In the genomic region with DNA sequence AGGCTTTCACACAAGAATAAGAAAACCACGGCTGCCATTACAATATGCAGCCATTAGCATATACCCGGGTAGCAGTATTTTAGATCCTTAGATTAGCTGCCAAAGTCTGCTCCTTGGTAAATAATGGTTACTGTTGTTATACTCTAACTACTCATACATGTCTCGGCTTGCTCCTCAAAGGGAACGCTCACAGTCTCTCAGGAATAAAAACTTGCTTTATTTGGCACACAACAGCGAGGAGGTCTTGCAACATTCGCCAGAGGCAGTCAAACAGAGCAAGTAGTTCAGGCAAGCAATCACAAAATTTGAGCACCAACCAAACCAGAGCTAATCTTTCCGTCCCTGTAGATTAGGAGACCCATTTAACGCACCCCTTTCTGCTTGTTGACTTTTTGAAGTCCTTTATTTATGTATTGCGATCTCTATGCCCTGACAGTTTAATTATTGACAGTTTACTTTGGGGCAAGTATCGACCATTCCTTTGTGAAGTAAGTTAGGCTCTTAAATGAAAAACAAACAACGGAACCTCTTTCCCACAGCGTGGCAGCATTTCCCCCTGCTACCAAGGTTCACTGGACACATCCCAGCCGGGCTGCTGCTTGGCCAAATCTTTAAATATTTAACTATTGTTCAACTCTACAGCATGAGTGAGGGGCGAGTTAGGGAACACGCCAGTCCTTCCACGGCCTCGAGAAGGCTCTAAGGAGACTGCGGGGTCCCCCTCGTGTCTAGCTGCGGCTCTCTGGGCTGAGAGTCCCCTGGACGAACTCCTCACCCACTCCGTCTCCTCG, we compare ENCODE assay signal across 8 mouse cellular contexts. TPM values are rescaled to one million over a fixed set of nuclear protein-coding genes. Genes with fewer than 3 reads are reported as not detected.
DNase-seq lines count a peak whose midpoint lies in the region; ATAC-seq and TF ChIP-seq lines count a peak whose summit lies in the region.

No protein-coding gene starts in this region.

- peak; percentile 64 for ATAC-seq in forebrain, embryonic 16.5 days
- ATAC-seq in midbrain, postnatal 0 days (ENCODE audit: low FRiP score): peak; percentile 73; the same call in 1 of the 2 replicates

- peak; percentile 20 to 22 for DNase-seq in left cerebral cortex, postnatal 25 days (ENCODE audit: low spot score in 2 of 2)
- DNase-seq in left cerebral cortex, adult 11 months (ENCODE audit: low spot score): no peak
- peak; percentile 64 for DNase-seq in brain, adult 2 months (ENCODE audit: low read depth, low spot score)
- peak; percentile 47 for DNase-seq in induced T-regulatory cell, adult 2 months (ENCODE audit: low read depth)
- peak; percentile 96 for DNase-seq in liver, adult 2 months (ENCODE audit: extremely low read depth, low read depth, low spot score)
- DNase-seq in midbrain, postnatal 0 days (ENCODE audit: low spot score): peak; percentile 61
- DNase-seq in ovary, postnatal 10 days (ENCODE audit: low spot score): no peak

- H3K27ac ChIP-seq in forebrain, embryonic 16.5 days (ENCODE audit: low read length): peak overlapping the region; percentile 92
- peak overlapping the region; percentile 97 for H3K27ac ChIP-seq in liver, adult 2 months (replicated peaks; ENCODE audit: insufficient read depth, low read depth, low read length)
- peak overlapping the region; percentile 72 for H3K27ac ChIP-seq in midbrain, postnatal 0 days (ENCODE audit: low read depth, low read length)

- peak overlapping the region; percentile 98 for H3K4me3 ChIP-seq in forebrain, embryonic 16.5 days (replicated peaks; ENCODE audit: low read length)
- peak overlapping the region; percentile 96 for H3K4me3 ChIP-seq in liver, adult 2 months (ENCODE audit: insufficient read depth, low read depth, low read length)
- H3K4me3 ChIP-seq in midbrain, postnatal 0 days (ENCODE audit: low read depth, low read length): peak overlapping the region; percentile 61

- peak overlapping the region; percentile 67 for H3K4me2 ChIP-seq in forebrain, embryonic 16.5 days (ENCODE audit: low read length)
- peak overlapping the region; percentile 75 for H3K4me2 ChIP-seq in midbrain, postnatal 0 days (ENCODE audit: low read depth, low read length, poor library complexity, severe bottlenecking)

- intact Hi-C loops in left cerebral cortex, postnatal 25 days (cut with DNase I): loop anchor here (1.0 to 10.0 kb wide), 4 partner anchors 109 to 581 kb away; no protein-coding TSS in a partner anchor

- no peak for TF ChIP-seq POLR2A in liver, adult 2 months (IDR thresholded peaks at IDR 0.05; ENCODE audit: extremely low read depth, insufficient read depth, low read length)

- no peaks in the 10 kb centered on the region; the same call in 1 of the 2 replicates for H3K79me2 ChIP-seq in liver, adult 2 months (ENCODE audit: control insufficient read depth, insufficient read depth, low read length)

- H3K36me3 ChIP-seq in forebrain, embryonic 16.5 days (ENCODE audit: control insufficient read depth, insufficient read depth): no peaks in the 10 kb centered on the region
- peaks cover 13% of the 10 kb centered on the region; the same call in 1 of the 2 replicates for H3K36me3 ChIP-seq in liver, adult 2 months (ENCODE audit: control insufficient read depth, insufficient read depth, low read length)
- H3K36me3 ChIP-seq in midbrain, postnatal 0 days (ENCODE audit: insufficient read depth, low read length): peaks cover 2% of the 10 kb centered on the region; the same call in 1 of the 2 replicates

- H3K27me3 ChIP-seq in forebrain, embryonic 16.5 days (replicated peaks; ENCODE audit: control insufficient read depth, insufficient read depth, low read length): no peaks in the 10 kb centered on the region
- H3K27me3 ChIP-seq in liver, adult 2 months (ENCODE audit: control insufficient read depth, insufficient read depth, low read length): no peaks in the 10 kb centered on the region
- H3K27me3 ChIP-seq in midbrain, postnatal 0 days (ENCODE audit: insufficient read depth, low read length): no peaks in the 10 kb centered on the region

- peak overlapping the region; percentile 98 for H3K9ac ChIP-seq in forebrain, embryonic 16.5 days (replicated peaks; ENCODE audit: low read depth, low read length)
- peak overlapping the region; percentile 94 for H3K9ac ChIP-seq in liver, adult 2 months (ENCODE audit: low read depth, low read length)
- H3K9ac ChIP-seq in midbrain, postnatal 0 days (replicated peaks; ENCODE audit: low read length, poor library complexity, severe bottlenecking): peak overlapping the region; percentile 64

- under 1% methylated on average over 23 of the region's 23 CpGs for WGBS in forebrain, embryonic 16.5 days
- WGBS in liver, adult 2 months: under 1% methylated on average over 23 of the region's 23 CpGs
- WGBS in midbrain, postnatal 0 days: 1% methylated on average over 23 of the region's 23 CpGs

- peaks cover 30% of the 10 kb centered on the region for H3K4me1 ChIP-seq in forebrain, embryonic 16.5 days (replicated peaks; ENCODE audit: control insufficient read depth, insufficient read depth, low read length)
- H3K4me1 ChIP-seq in liver, adult 2 months (ENCODE audit: control insufficient read depth, insufficient read depth, low read length): peaks cover 8% of the 10 kb centered on the region
- H3K4me1 ChIP-seq in midbrain, postnatal 0 days (ENCODE audit: insufficient read depth, low read length): peaks cover 10% of the 10 kb centered on the region; the same call in 1 of the 2 replicates

- no peak for TF ChIP-seq CTCF in liver, adult 2 months (IDR thresholded peaks at IDR 0.05; ENCODE audit: low read depth, low read length)
- TF ChIP-seq CTCF in midbrain, postnatal 0 days (IDR thresholded peaks at IDR 0.05): no peak

- no peaks in the 10 kb centered on the region for H3K9me3 ChIP-seq in forebrain, embryonic 16.5 days (ENCODE audit: control insufficient read depth, low read length)
- no peaks in the 10 kb centered on the region for H3K9me3 ChIP-seq in midbrain, postnatal 0 days (ENCODE audit: low read length)

RNA-seq across cellular contexts. Expression of gene Smim15, which starts 0.6 kb away (rescaled TPM):
- total RNA-seq in left cerebral cortex, postnatal 25 days (2021): 10 to 100 TPM; 42.3 to 45.2 TPM
- 46.7 and 55.1 TPM in 2 replicates for polyA plus RNA-seq in forebrain, embryonic 16.5 days (2015; fragmentation: Nextera tagmentation; extraction: Ambion mirVana)
- total RNA-seq in liver, adult 2 months (2014; rRNA removed): 16.2 and 20.4 TPM in 2 replicates
- 3.5 and 4.0 TPM in 2 replicates for polyA plus RNA-seq in liver, adult 2 months (2012; rRNA removed)
- 24.0 and 28.8 TPM in 2 replicates for total RNA-seq in midbrain, postnatal 0 days (2014; rRNA removed)
- 29.5 and 30.5 TPM in 2 replicates for polyA plus RNA-seq in midbrain, postnatal 0 days (2015; fragmentation: Nextera tagmentation; extraction: Ambion mirVana)

Comparison
In these comparisons a context has a peak if more than half of its experiments do, and no peak if none do; other contexts are left out.
1. DNase-seq: peak in left cerebral cortex, postnatal 25 days (2 of 2), brain, adult 2 months (single experiment), induced T-regulatory cell, adult 2 months (single experiment), liver, adult 2 months (single experiment) and midbrain, postnatal 0 days (single experiment); none in left cerebral cortex, adult 11 months (single experiment) and ovary, postnatal 10 days (single experiment).
2. Peak in every context shown above with its lines, with median percentiles within 50 percentile points of each other: H3K27ac ChIP-seq, H3K4me3 ChIP-seq and H3K9ac ChIP-seq.